Mouse (Mus musculus) kidney, adult 9 months (tissue): ENCODE data around the gene Plk3.

Experiments used
- DNase-seq: peaks from one replicate; pipeline ENCODE4 v3.0.0; 2022

Plk3 gene

GRCm38 (mm10) chr4:117117931-117118330 is 15.8 kb downstream of the Plk3 start:
- no peak for DNase-seq

GRCm38 (mm10) chr4:117115592-117115991 is 18.2 kb downstream of the Plk3 start:
- DNase-seq: no peak

DNA sequence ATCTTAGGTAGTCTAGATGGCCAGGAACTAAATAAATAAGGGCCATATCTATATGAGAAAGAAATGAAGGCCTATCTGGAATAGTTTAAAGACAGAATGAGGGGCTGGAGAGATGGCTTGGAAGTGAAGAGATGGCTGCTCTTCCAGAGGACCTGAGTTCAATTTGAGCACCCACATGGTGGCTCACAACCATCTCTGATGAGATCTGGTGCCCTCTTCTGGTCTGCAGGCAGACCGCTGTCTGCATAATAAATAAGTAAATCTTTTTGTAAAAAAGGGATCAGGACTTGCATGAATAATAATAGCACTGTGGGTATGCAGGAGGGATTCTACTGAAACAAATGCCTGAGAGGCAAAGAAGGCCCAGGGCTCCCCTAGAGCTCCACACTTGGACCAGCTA is 20.5 kb downstream of the Plk3 start:
- DNase-seq: no peak

GRCm38 (mm10) chr4:117110985-117111384 is 22.8 kb downstream of the Plk3 start:
- DNase-seq: no peak

GRCm38 (mm10) chr4:117110249-117110648 is 23.5 kb downstream of the Plk3 start:
- DNase-seq: no peak

- DNase-seq: no peak
These were observed 24.4 kb downstream of the Plk3 start for GRCm38 (mm10) chr4:117109330-117109729.

DNA sequence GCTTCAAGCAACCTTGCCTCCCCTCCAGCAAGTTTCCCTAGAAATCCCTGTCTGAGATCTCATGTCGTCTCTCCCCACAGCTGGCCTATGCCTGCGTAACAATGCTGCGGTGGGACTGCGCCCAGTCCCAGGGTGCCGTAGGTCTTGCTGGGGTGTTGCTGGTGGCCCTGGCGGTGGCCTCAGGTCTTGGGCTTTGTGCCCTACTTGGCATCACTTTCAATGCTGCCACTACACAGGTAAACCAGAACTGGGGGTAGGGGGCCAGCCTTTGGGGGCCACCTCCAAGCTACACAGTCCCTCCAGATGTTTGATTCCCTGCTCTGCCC is 25.3 kb downstream of the Plk3 start:
- no peak for DNase-seq

DNA sequence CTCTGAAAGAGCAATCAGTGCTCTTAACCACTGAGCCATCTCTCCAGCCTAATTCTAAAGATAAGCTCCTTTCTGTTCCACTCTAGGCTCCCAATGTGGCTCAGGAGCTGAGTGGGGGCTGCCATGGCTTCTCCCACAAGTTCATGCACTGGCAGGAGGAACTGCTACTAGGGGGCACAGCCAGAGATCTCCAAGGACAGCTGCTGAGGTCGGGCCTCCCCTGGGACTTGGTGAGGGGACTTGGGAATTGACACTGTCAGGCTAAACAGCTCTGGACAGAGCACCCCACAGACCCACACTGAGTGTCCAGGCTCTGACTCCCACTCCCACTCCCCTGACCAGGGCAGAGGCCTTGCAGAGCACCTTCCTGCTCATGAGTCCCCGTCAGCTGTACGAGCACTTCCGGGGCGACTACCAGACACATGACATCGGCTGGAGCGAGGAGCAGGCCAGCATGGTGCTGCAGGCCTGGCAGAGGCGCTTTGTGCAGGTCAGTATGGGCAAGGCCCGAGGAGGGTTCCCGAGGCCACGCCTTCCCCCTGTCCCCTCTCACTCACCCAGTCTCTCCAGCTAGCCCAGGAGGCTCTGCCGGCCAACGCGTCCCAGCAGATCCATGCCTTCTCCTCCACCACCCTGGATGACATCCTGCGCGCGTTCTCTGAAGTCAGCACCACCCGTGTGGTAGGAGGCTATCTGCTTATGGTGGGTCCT is 25.8 kb downstream of the Plk3 start:
- DNase-seq: no peak

DNA sequence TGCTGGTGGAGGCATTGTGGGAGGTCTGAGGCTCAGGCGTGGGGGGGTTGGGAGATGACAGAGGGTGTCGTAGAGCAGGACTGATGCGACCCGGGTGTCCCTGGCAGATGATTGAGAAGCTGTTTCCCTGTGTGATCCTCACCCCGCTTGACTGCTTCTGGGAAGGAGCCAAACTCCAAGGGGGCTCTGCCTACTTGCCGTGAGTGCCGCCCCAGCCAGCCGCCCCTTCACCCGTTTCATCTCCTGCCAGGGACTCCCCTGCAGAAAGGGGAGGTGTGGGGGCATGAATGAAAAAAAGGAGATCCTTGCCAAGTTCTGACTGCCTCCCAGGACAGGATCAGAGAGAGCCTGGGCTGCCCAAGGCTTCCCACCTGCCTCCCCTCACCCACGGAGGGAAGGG is 28.6 kb downstream of the Plk3 start:
- DNase-seq: peak; percentile 52

- no peak for DNase-seq
These were observed 29.1 kb downstream of the Plk3 start for GRCm38 (mm10) chr4:117104672-117105071.

DNA sequence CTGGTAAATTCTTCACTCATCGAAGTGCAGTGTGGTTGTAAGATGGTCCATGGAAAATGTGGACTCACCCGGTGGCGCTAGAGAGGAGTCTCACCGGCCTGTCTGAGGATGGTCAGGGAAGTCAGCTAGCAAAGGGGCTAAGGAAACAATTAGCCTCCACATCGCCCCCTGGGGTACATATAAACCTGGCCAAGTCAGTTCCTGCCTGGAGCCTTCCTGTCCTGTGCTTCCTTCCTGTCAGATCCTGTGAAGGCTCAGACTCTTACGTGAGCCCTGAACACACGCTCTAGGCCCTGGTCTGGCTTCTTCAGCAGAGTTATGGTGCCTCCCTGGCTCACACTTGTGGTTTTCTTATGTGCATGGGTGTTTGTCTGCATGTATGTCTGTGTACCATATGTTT is 32.5 kb downstream of the Plk3 start:
- DNase-seq: peak; percentile 65

DNA sequence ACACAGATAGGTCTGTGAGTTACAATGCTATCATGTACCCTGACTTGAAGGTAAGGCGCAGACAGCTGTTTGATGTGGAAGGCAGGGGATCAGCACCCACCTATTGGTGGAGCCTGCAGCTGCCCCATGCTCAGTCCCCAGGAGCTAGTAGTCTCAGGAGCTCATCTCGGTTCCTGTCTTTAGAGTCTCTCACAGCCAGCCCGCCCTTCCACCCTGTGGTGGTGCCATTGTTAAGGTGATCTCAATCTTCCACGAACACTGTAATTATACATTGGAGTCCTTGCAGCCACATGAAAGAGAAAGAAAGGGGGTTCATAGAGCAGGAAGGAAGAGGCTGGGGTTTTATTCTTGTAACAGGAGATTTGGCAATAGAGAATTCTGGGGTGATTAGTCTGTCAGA is 33.7 kb downstream of the Plk3 start:
- DNase-seq: no peak

- DNase-seq: no peak
These were observed 35.1 kb downstream of the Plk3 start for GRCm38 (mm10) chr4:117098764-117099036.

DNA sequence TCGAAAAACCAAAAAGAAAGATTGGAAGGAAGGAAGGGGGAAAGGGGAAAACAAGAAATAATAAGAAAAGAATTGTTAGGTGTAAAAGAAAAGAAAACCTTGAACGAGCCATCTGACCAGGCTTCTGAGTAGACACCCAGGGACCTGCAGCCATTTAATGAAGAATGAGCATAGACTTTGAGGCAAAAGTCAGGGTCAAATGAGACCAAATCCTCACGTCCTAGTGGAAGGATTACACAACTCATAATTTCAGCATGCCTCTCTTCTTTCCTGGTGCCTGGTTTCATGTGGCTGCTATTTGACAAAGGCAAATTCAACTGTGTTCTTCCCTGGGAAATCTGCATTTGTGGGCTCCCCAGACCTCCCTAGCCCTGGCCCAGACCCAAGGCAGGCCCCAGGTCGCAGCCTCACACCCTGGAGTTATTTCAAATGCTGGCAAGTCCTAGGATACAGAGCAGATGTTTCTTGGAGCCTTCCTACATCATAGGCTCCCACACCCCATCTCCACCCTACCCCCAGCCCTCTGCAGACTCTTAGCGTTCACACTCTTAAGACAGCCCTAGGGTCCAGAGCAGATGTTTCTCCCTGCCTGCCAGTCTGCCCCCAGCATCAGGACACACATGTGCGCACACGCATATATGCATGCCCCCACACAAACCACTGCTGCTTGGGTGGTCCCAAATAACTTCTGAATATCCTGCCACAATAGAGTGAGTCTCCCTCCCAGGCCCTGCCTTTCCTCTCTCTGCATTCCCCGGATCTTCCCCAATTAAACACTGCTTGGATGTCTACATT is 35.6 kb downstream of the Plk3 start:
- DNase-seq: no peak

DNA sequence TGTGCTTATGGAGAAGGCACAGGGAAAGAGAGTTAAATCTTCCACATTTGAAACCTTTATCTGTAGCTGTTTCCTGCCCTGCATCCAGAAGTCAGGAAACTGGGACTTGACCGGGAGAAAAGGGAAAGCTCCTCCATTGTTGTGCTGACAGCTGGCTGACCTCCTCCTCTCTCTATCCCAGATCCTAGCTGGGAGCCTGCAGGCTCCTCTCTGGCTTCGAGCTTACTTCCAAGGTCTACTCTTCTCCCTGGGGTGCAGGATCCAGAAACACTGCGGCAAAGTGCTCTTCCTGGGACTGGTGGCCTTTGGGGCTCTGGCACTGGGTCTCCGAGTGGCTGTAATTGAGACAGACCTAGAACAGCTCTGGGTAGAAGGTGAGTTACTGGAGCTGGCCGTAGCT is 37.1 kb downstream of the Plk3 start:
- DNase-seq: peak; percentile 22

DNA sequence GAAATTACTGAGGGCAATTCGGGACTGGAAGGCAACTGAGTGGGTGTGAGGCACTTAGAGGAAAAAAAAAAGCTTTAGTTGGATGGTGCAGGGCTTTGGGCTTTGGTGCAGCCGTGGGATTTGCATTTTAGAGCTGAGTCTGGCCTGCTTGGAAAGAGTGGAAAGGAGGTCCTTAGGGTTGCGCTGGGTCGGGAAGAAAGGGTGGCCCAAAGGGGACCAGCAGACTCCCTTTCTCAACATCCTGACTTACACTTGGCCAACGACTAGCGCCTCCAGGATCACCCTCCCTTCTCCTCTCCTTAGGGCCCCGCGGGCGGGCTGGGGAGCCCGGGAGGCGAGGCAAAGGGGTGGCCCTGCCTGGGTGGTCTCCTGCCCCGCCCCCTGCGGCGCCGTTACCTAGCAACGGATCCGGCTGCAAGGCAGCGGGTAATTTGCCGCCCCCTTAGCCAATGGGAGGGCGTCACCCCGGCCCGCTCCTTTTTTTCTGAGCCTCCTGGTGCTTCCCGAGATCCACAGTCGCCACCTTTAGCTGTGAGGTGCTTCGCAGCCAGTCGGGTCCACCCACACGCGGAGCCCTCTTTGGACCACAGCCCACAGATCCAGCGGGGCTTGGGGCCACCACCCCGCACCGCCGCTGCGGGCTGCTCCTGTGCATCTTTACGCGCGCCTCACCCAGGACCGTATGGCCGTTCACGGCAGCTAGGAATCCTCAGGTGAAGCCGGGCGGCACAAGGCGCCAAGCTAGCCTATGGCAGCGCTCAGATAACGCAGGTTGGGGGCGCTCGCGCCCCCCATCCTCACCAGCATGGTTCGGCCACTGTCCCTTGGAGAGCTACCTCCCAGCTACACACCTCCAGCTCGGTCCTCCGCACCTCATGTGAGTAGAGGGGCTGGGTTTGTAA is 38.0 kb downstream of the Plk3 start, which contains the start of gene Ptch2:
TSS of gene Ptch2 (plus strand) at position 525 of the 902 bp plus-strand sequence.
- DNase-seq: peak; percentile 60

GRCm38 (mm10) chr4:117094626-117095361 is 39.0 kb downstream of the Plk3 start:
- peak; percentile 56 for DNase-seq

GRCm38 (mm10) chr4:117090586-117090985 is 43.2 kb downstream of the Plk3 start:
- DNase-seq: no peak

DNA sequence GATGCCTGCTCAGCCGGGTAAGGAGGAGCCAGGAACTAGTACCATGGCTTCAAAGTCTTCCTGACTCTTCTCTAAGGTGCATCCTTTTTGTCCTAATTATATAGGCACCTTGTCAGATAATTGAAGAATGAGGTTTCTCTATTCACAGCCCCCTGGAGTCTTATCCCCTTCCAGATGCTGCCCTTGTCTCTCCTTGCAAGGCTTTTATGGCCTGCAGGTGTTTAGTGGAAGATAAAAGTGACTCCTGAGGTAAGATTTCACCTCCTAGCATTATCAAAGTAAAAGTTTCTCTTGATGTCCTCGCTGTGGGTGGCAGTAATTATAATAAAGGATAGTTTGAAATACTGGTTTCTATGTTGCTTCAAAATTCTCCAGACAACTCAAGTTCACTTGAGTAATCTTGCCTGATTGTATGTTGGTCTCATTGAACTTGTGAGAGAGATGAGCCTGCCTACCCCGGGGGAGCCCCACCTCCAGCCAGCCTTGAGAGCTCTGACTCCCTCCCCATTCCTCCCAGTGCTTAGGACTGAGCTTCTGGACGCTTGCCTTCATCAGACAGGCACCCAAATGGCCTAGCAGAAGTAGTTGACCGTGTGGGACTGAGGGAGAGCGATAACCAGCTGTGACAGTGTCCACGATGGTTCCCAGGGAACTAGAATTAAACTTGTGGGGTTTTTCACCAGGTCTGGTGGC is 45.7 kb downstream of the Plk3 start:
- DNase-seq: no peak
